Mouse (Mus musculus): ENCODE data around the gene Peak1. TPM values are rescaled to one million over a fixed set of nuclear protein-coding genes. Genes with fewer than 3 reads are reported as not detected.
A peak's percentile ranks its signal among the peaks of the same experiment; 100 is the strongest.

The Peak1 gene
- total and polyA plus RNA-seq, 3 experiments = 2.8 to 11.7 TPM; not detected in 1

DNA sequence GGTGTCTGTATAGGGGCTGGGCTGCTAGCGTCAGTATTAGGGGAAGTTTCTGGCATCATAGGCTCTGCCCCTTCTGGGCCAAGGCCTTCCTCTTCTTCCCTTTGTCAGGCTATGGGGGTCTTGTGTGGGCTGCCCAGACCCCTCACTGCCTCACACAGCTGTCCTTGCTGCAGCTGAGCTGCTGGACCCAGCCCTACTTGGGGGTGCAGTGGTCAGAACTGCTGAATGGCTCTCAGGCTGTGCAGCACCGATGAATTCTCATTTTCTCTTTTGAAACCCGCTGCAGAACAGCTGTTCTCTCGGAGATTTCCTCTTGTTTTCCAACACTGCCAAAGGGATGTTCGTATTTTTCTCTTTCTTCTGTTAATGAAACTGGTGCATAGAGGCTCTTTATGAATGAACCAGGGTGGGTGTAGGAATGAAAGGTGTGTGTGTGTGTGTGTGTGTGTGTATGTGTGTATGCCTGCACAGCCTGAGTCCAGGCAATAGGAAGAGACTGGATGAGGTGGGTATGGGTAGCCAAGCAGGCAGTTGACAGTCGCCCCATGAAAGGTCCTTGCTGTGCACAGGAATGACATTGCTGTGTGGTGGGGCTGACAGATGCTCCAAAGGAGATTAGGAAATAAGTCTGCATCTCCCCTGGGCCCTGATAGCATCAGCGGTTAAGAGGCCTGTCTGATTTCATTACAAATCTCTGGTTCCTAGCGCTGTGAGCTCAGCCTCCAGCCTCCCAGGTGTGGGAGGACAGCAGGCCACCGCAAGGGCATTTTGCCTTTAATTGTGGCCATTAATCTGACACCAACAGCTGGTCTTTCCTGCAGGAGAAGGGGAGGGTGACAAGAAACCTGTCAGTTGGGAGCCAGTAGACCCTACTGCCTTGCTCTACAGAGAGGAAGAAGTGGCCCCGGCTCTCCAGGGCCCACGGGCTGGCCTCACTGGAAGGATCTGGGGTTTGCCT is 226.1 kb downstream of the Peak1 start:
- H3K9ac ChIP-seq (ENCODE audit: control insufficient read depth, low read depth, low read length, poor library complexity, severe bottlenecking) = no peak overlapping the region
- H3K27ac ChIP-seq (ENCODE audit: control insufficient read depth, low read depth, low read length) = no peak overlapping the region
- no peak for DNase-seq (ENCODE audit: low read depth, low spot score)
- peaks cover 2 to 10% of the 10 kb centered on the region in 2 experiments for H3K27me3 ChIP-seq (ENCODE audit: control insufficient read depth in 1 of 2, insufficient read depth in 2 of 2, low read length in 2 of 2)
- H3K4me1 ChIP-seq (ENCODE audit: control insufficient read depth in 1 of 2, insufficient read depth in 2 of 2, low read length in 2 of 2) = no peaks in the 10 kb centered on the region; a peak in 1 of 4 replicates
- H3K36me3 ChIP-seq (ENCODE audit: control insufficient read depth in 1 of 2, insufficient read depth in 2 of 2, low read length in 2 of 2) = no peaks in the 10 kb centered on the region
- no peaks in the 10 kb centered on the region for H3K9me3 ChIP-seq (replicated peaks; ENCODE audit: insufficient read depth, low read length)
- no peak overlapping the region for H3K4me3 ChIP-seq (ENCODE audit: control insufficient read depth in 1 of 2, insufficient read depth in 1 of 2, low read depth in 2 of 2, low read length in 2 of 2)
- no peaks in the 10 kb centered on the region for H3K79me2 ChIP-seq (ENCODE audit: control insufficient read depth, insufficient read depth, low read length, poor library complexity)
- no peak for TF ChIP-seq MAZ (IDR thresholded peaks at IDR 0.05; ENCODE audit: low read depth, low read length)
- no peak for TF ChIP-seq POLR2A (IDR thresholded peaks at IDR 0.05; ENCODE audit: control insufficient read depth in 1 of 2, insufficient read depth in 1 of 2, low read depth in 1 of 2, low read length in 2 of 2, poor library complexity in 1 of 2)
- TF ChIP-seq MYB (IDR thresholded peaks at IDR 0.05; ENCODE audit: low read depth, low read length) = no peak
- TF ChIP-seq POLR2AphosphoS2 (IDR thresholded peaks at IDR 0.05; ENCODE audit: low read length) = no peak
- TF ChIP-seq TAL1 (IDR thresholded peaks at IDR 0.05; ENCODE audit: low read length) = no peak
- no peak for TF ChIP-seq UBTF (IDR thresholded peaks at IDR 0.05; ENCODE audit: borderline replicate concordance, insufficient read depth, low read depth, low read length)
- no peak for TF ChIP-seq CHD1 (IDR thresholded peaks at IDR 0.05; ENCODE audit: low read depth, low read length)
- no peak for TF ChIP-seq MXI1 (IDR thresholded peaks at IDR 0.05; ENCODE audit: low read depth, low read length)

DNA sequence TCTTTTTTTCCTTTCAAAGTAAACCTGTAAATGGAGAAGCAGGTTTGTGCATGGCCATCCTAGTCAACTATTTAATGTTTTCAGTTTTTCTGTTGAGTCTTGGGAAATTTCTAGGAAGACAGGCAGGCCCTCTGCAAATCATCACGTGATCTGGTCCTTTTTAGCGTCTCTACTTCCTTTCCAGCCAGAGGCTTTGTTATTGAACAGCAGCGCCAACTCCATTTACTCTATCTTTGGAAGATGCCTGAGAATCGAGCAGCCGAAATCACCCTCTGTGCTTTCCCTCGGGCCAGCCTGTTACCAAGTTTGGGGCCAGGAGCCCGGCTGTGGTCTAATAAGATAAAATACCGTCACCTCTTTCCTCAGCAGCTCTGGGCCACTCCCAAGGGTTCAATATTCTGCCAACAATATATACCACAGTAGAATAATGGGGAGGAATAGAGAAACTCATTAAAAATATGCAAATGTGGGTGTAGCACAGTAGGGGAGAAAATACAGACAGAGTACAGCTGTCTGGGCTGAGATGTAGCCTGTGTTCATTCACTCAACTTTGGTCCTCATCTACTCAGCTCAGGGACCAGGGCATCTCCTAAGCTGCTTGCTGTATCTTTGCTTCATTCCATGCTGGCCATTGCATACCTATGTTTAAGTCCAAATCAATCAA is 237.6 kb downstream of the Peak1 start:
- H3K4me3 ChIP-seq (ENCODE audit: control insufficient read depth in 1 of 2, insufficient read depth in 1 of 2, low read depth in 2 of 2, low read length in 2 of 2) = peak overlapping the region; percentile 6 to 61
- no peaks in the 10 kb centered on the region; a peak in 2 of 4 replicates for H3K4me1 ChIP-seq (ENCODE audit: control insufficient read depth in 1 of 2, insufficient read depth in 2 of 2, low read length in 2 of 2)
- H3K27me3 ChIP-seq (ENCODE audit: control insufficient read depth in 1 of 2, insufficient read depth in 2 of 2, low read length in 2 of 2) = peaks cover 0 to 2% of the 10 kb centered on the region in 2 experiments; a peak in 3 of 4 replicates
- H3K79me2 ChIP-seq (ENCODE audit: control insufficient read depth, insufficient read depth, low read length, poor library complexity) = no peaks in the 10 kb centered on the region
- H3K36me3 ChIP-seq (ENCODE audit: control insufficient read depth in 1 of 2, insufficient read depth in 2 of 2, low read length in 2 of 2) = no peaks in the 10 kb centered on the region
- DNase-seq (ENCODE audit: low read depth, low spot score) = no peak
- H3K27ac ChIP-seq (ENCODE audit: control insufficient read depth, low read depth, low read length) = no peak overlapping the region
- no peaks in the 10 kb centered on the region for H3K9me3 ChIP-seq (replicated peaks; ENCODE audit: insufficient read depth, low read length)
- H3K9ac ChIP-seq (ENCODE audit: control insufficient read depth, low read depth, low read length, poor library complexity, severe bottlenecking) = peak overlapping the region; percentile 13
- TF ChIP-seq BHLHE40 (IDR thresholded peaks at IDR 0.05; ENCODE audit: borderline replicate concordance, low read depth, low read length) = peak; percentile 57; the same call in 1 of the 2 replicates
- no peak for TF ChIP-seq MXI1 (IDR thresholded peaks at IDR 0.05; ENCODE audit: low read depth, low read length)
- TF ChIP-seq MAX (IDR thresholded peaks at IDR 0.05; ENCODE audit: low read length) = peak; percentile 30; the same call in 1 of the 2 replicates
- no peak for TF ChIP-seq ZNF384 (IDR thresholded peaks at IDR 0.05; ENCODE audit: low read depth, low read length)
- TF ChIP-seq USF2 (IDR thresholded peaks at IDR 0.05; ENCODE audit: borderline replicate concordance in 1 of 2, insufficient read depth in 1 of 2, low read depth in 1 of 2, low read length in 2 of 2) = peak in 1 of 2 experiments; percentile 64; a peak in 2 of 4 replicates
- TF ChIP-seq RCOR1 (IDR thresholded peaks at IDR 0.05; ENCODE audit: low read depth, low read length) = no peak
- no peak for TF ChIP-seq MYB (IDR thresholded peaks at IDR 0.05; ENCODE audit: low read depth, low read length)
- peak; percentile 91 for TF ChIP-seq USF1 (IDR thresholded peaks at IDR 0.05; ENCODE audit: low read depth, low read length)
- no peak for TF ChIP-seq GABPA (IDR thresholded peaks at IDR 0.05; ENCODE audit: low read depth, low read length)

Data from MEL (cell line).